Mouse (Mus musculus) hindlimb bud, embryonic 11.5 days (tissue): ENCODE results near the gene Mdh2.
A peak's percentile ranks its signal among the peaks of the same experiment; 100 is the strongest.

Source experiments
- DNase-seq: peaks from one replicate; pipeline ENCODE4 v3.0.0-alpha.2; 2012; ENCODE audit warnings: low read depth, low spot score; ENCODE audit errors: extremely low spot score

Mdh2 gene

GRCm38 (mm10) chr5:135834769-135835491 is 56.6 kb downstream of the Mdh2 start:
- DNase-seq = peak; percentile 20

DNA sequence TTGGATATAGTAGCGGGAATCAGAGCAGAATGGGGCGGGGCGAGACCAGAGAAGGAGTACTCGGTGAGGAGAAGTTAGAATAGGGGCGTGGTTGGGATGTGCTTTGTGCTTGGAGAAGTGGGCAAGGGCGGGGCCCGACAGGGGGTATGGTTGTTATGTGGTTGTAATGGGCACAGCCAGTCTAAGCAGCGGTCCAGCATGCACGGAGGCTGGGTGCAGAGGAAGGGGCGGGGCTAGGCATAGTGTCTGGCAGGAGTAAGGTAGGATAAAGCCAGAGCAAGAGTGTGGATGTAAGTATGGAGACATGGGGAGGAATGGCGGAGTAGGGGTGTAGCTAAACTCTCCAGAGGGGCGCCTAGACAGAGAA is 57.2 kb downstream of the Mdh2 start:
- no peak for DNase-seq

DNA sequence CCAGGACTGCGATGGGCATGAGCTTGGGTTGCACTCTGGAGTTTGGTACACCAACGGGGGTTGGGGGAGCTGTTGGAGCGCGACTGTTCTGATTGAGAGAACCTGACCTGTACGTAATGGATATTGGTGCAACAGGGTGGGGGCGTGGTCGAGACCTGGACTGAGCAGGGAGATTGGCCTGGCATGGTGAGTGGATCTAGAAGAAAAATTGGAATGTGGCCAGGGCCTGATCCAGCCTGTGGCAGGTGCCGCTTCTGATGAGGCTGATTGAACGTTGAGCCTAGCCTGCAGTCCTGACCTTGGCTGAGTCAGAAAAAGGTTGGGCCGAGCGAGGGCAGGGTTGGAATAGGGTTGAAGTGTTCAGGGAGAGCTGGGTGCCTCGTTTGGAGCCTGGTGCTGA is 57.7 kb downstream of the Mdh2 start:
- no peak for DNase-seq
